Mouse (Mus musculus) erythroblast, embryonic 14.5 days (primary cell): Measurements from ENCODE around the gene Jmjd1c.

Experiments used
- GATA1 ChIP-seq: IDR thresholded peaks from 2 replicates; pipeline ENCODE4 v1.6.1; 2012; ENCODE audit warnings: low read length, inconsistent platforms, mixed read lengths
- TAL1 ChIP-seq: IDR thresholded peaks from 3 replicates; pipeline ENCODE4 v1.6.1; 2012; ENCODE audit warnings: low read length, inconsistent platforms, mixed read lengths

- TF ChIP-seq TAL1 (no peak), GATA1 (no peak)
Observed at GRCm38 (mm10) chr10:67061823-67062222, 34.1 kb upstream of the Jmjd1c start.
